Mouse (Mus musculus) cortical plate, adult 2 months (tissue): ENCODE measurements around the gene Rcc1. TPM values are rescaled to one million over a fixed set of nuclear protein-coding genes. Genes with fewer than 3 reads are reported as not detected.
A peak's percentile ranks its signal among the peaks of the same experiment; 100 is the strongest.
"Not testable (repeated sequence)": the region's sequence is repeated elsewhere in the genome, so short reads cannot be mapped to it uniquely, and the experiment has no call there.

Experiments
- H3K27ac ChIP-seq: fragments of 200-500 bp; 2 replicates; pipeline ENCODE4 v1.5.1; 2012; ENCODE audit warnings: low read length, control low read depth, inconsistent platforms; ENCODE audit not compliant: insufficient read depth
- H3K4me1 ChIP-seq: fragments of 200-500 bp; 2 replicates; pipeline ENCODE4 v1.6.1; 2011; ENCODE audit warnings: low read length; ENCODE audit not compliant: control insufficient read depth, insufficient read depth
- H3K4me3 ChIP-seq: fragments of 200-500 bp; 2 replicates; pipeline ENCODE4 v1.5.1; 2011; ENCODE audit warnings: mild to moderate bottlenecking, low read length, control low read depth; ENCODE audit not compliant: insufficient read depth
- CTCF ChIP-seq: fragments of 200-500 bp; IDR thresholded peaks from 2 replicates; pipeline ENCODE4 v1.5.1; 2011; ENCODE audit warnings: mild to moderate bottlenecking, control low read depth, low read length; ENCODE audit not compliant: insufficient read depth; ENCODE audit errors: extremely low read depth
- POLR2A ChIP-seq: fragments of 200-500 bp; IDR thresholded peaks from 2 replicates; pipeline ENCODE4 v1.6.1; 2011; ENCODE audit warnings: mild to moderate bottlenecking, low read length, control low read depth; ENCODE audit not compliant: insufficient read depth; ENCODE audit errors: extremely low read depth
- polyA plus RNA-seq: library from polyadenylated mRNA; depleted of rRNA; stranded (reverse); fragments of >200 nt; gene quantifications from 2 replicates; pipeline ENCODE4 v1.2.3, GENCODE M21; 2012; rRNA removed

Rcc1 gene
- polyA plus RNA-seq, 1 experiment = 8.8 TPM

- no peaks in the 10 kb centered on the region for H3K4me1 ChIP-seq
- TF ChIP-seq POLR2A = no peak
- TF ChIP-seq CTCF = peak; percentile 64
- H3K4me3 ChIP-seq = no peak overlapping the region
- H3K27ac ChIP-seq = no peak overlapping the region
Measured at GRCm38 (mm10) chr4:132292988-132293387, 60.4 kb downstream of the Rcc1 start.

GRCm38 (mm10) chr4:132291624-132292335 lies 61.6 kb downstream of the Rcc1 start:
- TF ChIP-seq CTCF (peak; percentile 19; the same call in 1 of the 2 replicates), POLR2A (no peak)
- Histone ChIP-seq H3K27ac (no peak overlapping the region), H3K4me3 (no peak overlapping the region), H3K4me1 (no peaks in the 10 kb centered on the region)

DNA sequence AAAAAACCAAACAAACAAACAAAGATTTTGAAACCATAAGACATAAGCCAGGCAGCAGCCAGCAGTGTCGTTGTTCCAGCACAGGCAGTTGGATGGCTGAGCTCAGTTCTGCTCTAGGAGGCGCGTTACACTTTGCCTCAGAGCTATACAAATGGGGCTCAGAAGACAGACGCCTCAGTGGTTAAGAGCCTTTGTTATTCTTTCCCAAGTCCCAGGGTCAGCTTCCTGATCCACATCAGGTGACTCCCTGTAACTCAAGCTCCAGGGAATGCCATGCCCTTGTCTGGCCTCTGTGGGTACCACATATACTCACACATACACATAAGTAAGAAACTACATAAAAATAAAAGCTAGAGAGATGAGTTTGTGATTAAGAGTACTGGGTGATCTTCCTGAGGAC lies 62.3 kb downstream of the Rcc1 start:
- Histone ChIP-seq H3K4me1 (no peaks in the 10 kb centered on the region), H3K4me3 (no peak overlapping the region), H3K27ac (no peak overlapping the region)
- TF ChIP-seq POLR2A (no peak), CTCF (no peak)

GRCm38 (mm10) chr4:132288840-132289239 lies 64.6 kb downstream of the Rcc1 start:
- not testable (repeated sequence) for H3K4me1 ChIP-seq, H3K27ac ChIP-seq, H3K4me3 ChIP-seq

Other genes with a start within 250 kb of the Rcc1 start
- 9.7 and 10.5 TPM in 2 replicates for gene Oprd1, start 209.1 kb downstream of the Rcc1 start, polyA plus RNA-seq
- 19.3 and 20.5 TPM in 2 replicates for gene Ythdf2, start 141.3 kb downstream of the Rcc1 start, polyA plus RNA-seq
- 19.1 and 20.6 TPM in 2 replicates for gene Gmeb1, start 92.0 kb downstream of the Rcc1 start, polyA plus RNA-seq
- gene Taf12, start 79.2 kb downstream of the Rcc1 start, polyA plus RNA-seq = 15.9 and 19.4 TPM in 2 replicates
- gene Rab42, start 50.2 kb downstream of the Rcc1 start, polyA plus RNA-seq = 3.8 and 5.3 TPM in 2 replicates
- 14.9 and 16.6 TPM in 2 replicates for gene Trnau1ap, start 24.1 kb downstream of the Rcc1 start, polyA plus RNA-seq
- gene Phactr4, start 68.9 kb upstream of the Rcc1 start, polyA plus RNA-seq = 5.6 and 6.4 TPM in 2 replicates
- gene Med18, start 110.3 kb upstream of the Rcc1 start, polyA plus RNA-seq = 5.6 TPM in 2 replicates
- gene Sesn2, start 156.9 kb upstream of the Rcc1 start, polyA plus RNA-seq = 8.1 and 8.2 TPM in 2 replicates
- gene Atpif1, start 180.1 kb upstream of the Rcc1 start, polyA plus RNA-seq = 738 and 747 TPM in 2 replicates
- 112 and 117 TPM in 2 replicates for gene Dnajc8, start 181.9 kb upstream of the Rcc1 start, polyA plus RNA-seq
- 1.5 and 1.7 TPM in 2 replicates for gene Ptafr, start 210.5 kb upstream of the Rcc1 start, polyA plus RNA-seq